Mouse (Mus musculus): ENCODE measurements at regions not wholly inside any gene's neighbourhood (a gene's known extent, or its start where the extent isn't known, plus 50 kb on each side); places are given as distances from the start of the nearest gene placed in this dataset.

GRCm38 (mm10) chr9:46938628-46939027 is 59.9 kb upstream of the Gm4791 start:
- DNase-seq (ENCODE audit: low spot score), result no peak

DNA sequence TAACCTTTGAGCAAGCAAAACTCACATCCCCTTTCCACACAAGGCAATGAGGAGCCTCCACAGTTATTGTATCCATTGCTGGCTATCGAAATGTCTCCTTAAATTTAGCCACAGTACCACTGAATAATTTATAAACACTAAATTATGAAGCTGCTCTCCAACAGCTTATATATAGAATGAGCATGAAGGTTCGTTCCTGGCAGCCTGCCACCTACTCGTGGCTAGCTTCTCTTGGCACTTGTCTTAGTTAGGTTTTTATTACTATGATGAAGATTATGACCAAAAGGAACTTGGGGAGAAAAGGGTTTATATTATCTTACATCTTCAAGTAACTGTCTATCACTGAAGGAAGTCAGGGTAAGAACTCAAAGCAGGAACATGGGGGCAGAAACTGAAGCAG is 72.9 kb upstream of the Gm4791 start:
- no peak for DNase-seq (ENCODE audit: low spot score)

GRCm38 (mm10) chr9:46920081-46920480 is 78.5 kb upstream of the Gm4791 start:
- no peak for DNase-seq (ENCODE audit: low spot score)

GRCm38 (mm10) chr9:46913238-46913637 is 85.3 kb upstream of the Gm4791 start:
- DNase-seq (ENCODE audit: low spot score), result no peak

DNA sequence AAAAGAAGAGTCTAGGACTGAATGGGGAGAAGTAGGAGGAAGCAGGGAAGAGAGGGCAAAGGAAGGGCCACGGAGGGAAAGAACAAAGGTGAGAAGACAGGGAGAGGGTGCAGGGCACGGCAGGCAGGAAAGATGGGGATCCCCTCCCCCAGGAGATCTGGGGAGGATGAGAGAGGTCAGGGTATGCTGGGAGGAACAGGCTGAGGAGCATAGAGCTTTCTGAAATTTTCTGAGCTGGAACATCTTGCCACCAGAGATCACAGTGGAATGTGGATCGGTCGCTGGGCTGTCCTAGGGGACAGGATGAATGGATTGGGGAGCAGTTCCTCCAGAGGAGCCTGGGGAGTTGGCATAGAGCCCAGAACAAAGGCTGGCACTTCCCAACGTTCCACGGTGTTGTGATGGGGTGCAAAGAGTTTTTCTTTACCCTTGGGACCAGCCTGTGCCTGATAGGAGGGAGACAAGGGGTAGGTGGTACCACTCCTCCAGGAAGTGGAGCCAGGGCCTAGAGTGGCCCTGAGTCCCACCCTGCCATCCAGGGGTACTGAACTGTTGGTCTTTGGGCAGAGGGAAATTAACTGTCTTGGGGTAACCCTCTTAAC is 89.0 kb upstream of the Gm4791 start:
- DNase-seq (ENCODE audit: low spot score), result no peak

GRCm38 (mm10) chr9:46905081-46905480 is 93.5 kb upstream of the Gm4791 start:
- DNase-seq (ENCODE audit: low spot score), result no peak

GRCm38 (mm10) chr9:46903491-46904220 is 94.9 kb upstream of the Gm4791 start:
- DNase-seq (ENCODE audit: low spot score), result no peak

- DNase-seq (ENCODE audit: low spot score), result no peak
Observed at GRCm38 (mm10) chr9:46899283-46899682, 99.3 kb upstream of the Gm4791 start.

DNA sequence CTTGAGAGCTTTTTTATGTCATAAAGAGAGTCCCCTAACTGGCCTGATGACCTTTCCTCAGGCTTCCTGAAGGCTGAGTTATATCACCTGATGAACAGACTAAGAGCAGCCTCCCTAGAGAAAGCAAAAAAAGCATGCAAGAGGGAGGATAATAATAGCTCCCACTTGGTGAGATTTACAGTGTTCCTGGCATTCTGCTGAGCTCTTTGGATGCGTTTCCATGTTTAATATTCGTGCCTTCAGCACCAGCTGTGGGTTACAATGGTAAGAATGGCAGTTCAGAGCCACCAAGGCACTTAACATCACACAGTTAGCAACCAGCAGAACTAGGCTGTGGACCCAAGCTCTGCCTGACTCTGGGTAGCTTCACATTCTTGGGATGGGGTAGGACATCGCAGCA is 100.4 kb upstream of the Gm4791 start:
- DNase-seq (ENCODE audit: low spot score), result no peak

DNA sequence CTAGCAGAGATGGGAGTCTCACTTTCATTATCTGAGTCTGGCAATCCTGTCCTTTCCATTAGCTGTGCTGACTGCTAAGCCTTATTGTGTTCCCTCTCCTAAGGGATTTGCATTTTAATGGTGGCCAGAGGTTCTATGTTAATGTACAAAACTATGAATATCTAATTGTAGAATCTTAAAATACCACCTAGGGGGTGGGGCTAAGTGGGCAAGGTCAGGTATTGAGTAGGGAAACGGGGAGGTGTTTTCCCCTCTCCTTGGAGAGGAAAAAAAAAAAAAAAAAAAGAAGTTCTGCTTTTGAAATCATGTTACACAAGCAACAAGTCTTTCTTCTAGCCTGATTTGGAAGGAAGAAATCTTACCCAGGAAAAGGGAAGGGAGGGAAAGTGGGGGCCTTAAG is 106.7 kb upstream of the Gm4791 start:
- no peak for DNase-seq (ENCODE audit: low spot score)

DNA sequence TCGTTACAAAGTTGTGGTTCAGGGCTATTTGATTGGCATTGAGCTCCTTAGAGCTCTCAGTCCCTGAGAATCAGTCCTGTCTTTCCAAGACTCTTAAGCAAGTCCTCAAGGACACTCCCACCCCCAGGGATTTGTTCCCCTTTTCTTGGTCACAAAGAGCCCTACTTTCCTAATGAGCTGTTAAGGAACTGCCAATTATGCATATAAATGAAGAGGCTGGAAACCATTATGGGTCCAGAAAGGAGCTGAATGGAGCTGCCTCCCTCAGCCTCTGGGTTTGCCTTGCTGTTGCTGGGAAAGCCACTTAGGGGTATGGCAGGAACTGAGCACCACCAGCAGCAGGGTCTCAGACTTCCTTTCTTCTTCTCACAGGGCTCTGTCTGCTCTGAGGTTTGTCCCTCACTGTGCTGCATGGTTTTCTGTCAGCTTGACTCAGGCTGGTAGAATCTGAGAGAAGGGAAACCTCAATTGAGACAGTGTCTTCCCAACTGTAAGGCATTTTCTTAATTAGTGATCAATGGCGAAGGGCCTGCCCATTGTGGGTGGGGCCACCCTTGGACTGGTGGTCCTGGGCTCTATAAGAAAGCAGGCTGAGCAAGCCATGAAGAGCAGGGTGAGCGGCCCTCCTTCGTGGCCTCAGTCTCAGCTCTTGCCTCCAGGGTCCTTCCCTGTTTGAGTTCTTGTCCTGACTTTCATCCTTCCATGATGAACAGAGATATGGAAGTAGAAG is 108.4 kb upstream of the Gm4791 start:
- no peak for DNase-seq (ENCODE audit: low spot score)

- DNase-seq (ENCODE audit: low spot score), result no peak
Observed at GRCm38 (mm10) chr9:46871211-46871994, 127.1 kb upstream of the Gm4791 start.

DNA sequence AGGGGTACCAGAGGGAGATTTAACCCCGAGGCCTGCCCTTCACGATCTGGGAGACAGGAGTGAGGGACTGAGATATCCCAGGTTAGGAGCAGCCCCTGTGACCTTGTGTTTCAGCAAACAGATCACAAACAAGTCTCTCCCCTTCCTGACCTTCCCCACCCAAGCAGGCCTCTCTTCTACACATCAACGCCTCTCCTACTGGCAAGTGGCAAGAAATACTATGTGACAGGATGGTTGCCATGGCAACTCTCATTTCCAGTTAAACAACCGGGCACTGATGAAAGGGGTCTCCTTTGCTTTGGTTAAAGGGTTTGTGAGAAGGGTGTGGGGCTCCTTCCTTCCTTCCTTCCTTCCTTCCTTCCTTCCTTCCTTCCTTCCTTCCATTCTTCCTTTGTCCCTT is 134.6 kb upstream of the Gm4791 start:
- no peak for DNase-seq (ENCODE audit: low spot score)

GRCm38 (mm10) chr9:46851753-46852152 is 146.8 kb upstream of the Gm4791 start:
- no peak for DNase-seq (ENCODE audit: low spot score)

DNA sequence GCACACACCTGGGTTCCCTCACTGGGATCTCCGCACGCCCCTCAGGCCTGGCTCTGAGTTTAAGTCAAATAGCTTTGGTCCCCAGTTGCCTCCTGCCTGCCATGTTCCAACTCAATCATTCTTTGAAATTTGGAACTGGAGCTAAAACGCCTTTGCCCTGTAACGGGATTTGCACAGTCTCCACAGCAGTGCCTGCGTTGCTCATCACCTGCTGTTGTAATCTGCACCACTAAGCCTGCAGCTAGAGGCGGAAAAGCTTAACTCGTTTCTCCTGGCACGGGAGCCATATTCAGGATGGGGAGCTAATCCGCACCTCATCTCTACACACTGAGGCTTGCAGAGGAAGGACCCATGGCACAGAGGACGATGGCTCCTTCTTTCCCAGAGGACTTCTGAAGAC is 147.2 kb upstream of the Gm4791 start:
- no peak for DNase-seq (ENCODE audit: low spot score)

DNA sequence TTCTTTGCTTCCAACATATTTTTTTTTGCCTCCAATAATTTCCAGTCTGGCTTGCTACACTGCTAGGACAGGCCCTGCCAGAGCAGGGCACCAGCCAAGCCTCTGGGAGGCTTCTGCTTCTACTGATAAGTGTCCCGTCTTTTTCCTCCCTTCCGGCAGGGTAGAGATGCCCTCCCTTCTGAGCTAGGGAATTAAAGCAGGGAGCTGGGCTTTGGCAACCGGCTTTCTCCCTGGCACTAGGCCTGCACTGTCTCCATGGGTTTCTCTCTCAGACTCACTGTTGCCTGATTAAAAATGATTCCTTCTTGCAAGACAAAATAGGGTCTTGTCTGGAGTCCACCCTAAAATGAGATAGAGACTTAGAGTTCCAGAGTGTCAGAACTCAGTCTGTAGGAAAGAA is 153.3 kb upstream of the Gm4791 start:
- peak; percentile 41 for DNase-seq (ENCODE audit: low spot score)

DNA sequence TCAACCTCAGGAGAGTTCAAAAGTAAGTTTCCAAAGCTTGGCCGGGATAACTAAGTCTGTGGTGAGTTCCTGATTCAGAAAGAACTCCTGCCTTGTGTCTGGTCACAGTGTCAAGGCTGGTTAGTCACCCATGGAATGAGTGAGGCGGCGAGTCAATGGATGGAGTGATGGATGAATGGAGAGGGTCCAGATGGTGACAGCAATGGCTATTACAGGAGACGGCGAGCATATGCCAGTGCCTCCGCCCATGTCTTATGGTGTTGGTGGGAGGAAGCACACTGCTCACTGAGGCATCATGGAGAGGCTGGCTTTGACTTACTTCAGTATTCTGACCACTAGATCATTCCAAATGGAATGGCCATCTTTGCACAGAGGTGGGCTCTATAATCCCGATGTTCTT is 154.8 kb upstream of the Gm4791 start:
- DNase-seq (ENCODE audit: low spot score), result no peak

DNA sequence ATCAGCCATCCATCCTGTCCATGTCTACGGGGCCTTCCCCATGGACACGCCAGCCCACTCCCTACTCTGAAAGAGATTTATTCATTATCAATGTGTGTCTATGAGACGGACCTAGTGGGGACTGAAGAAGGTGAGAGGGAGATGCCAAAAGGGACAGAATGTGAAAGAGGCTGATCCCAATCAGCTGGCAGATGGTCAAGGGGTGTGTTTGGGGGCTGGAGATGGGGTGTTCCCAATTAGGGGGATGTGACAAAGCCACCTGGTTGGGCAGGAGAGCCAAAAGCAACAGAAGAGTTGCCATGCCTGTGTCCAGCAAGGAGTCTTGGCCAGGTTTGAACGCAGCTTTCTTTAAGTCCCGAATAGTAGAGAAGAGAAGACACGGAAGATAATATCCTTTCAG is 157.0 kb upstream of the Gm4791 start:
- DNase-seq (ENCODE audit: low spot score), result no peak

- no peak for DNase-seq (ENCODE audit: low spot score)
Observed at GRCm38 (mm10) chr9:46835261-46835660, 163.3 kb upstream of the Gm4791 start.

DNA sequence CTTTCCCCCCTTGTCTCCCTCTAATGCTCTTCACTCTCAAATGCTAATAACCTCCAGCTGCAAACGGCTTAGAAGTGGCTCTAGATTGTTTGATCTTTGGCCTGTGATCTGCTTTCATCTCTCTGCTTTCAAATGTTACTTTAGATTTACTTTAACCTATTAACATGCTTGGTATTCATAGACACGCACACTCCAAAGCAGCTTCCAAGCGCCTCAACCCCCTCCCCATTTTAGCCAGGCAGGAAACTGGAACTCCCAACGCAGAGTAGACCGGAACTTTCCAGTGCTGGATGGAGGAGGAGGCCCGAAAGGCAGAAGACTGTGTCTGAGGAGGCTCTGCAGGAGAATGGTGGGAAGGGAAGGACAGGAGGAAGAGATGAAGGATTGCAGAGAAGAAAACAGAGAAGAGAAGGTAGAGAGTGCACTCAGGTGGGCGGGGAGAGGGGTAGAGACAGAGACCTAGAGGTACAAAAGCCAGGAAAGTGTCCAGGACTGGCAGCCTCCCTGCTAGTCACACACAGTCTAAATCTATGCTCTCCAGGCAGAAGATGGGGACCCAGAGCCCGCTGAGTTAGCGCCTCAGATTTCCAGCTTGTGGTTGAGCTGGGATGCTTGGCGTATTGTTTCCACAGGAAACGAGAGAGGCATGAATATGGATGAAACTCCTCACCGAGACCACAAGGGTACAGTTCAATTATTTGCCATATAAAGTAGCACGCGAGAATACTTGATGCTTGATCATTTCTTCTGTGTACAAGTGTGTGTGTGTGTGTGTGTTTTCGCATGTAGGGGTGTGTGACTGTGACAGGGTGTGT is 167.6 kb upstream of the Gm4791 start:
- no peak for DNase-seq (ENCODE audit: low spot score)

DNA sequence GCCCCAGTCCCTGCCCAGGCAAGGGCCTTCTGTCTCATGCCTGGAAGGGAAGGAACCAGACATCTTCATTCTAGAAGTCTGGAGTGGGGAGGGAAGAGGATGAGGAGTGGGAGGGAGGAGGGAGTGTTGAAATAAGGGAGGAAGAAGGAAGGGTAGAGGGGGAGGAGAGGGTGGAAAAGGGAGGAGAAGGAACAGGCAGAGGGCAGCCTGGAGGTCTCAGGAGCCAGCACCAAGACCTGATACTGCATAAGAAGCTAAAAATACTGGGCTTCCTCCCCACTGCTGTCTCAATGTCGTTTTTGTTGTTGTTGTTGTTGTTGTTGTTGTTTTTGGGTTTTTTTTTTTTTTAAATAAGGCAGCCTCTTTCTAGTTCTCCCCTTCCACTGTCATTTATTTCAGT is 168.2 kb upstream of the Gm4791 start:
- no peak for DNase-seq (ENCODE audit: low spot score)

GRCm38 (mm10) chr9:46824703-46825102 is 173.8 kb upstream of the Gm4791 start:
- no peak for DNase-seq (ENCODE audit: low spot score)

Data from MN1 (cell line).